Mouse (Mus musculus): ENCODE measurements around the gene H2-Aa. TPM values are rescaled to one million over a fixed set of nuclear protein-coding genes. Genes with fewer than 3 reads are reported as not detected.

The H2-Aa gene
- polyA plus RNA-seq, 1 experiment from 2014 or later, result not detected

DNA sequence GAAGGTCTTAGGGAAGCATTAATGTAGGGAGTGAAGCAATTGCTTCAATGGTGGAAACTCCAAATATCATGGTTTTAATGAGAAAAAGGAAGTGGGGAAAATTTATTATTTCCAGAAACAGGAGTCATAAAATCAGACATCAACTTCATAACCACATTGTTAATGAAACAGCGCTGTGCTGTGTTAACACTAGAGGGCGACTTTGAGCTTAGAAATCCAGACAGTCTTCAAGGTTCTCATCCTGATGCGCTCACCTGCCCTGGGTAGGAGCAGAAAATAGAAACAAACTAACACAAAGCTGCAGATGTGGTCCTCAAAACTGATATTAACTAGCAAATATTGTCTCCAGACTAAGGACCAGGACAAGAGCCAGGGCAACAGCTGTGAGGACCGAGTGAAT is 37.7 kb downstream of the H2-Aa start:
- WGBS (ENCODE audit: insufficient replicate concordance), result 24% methylated on average over 4 of the region's 4 CpGs

GRCm38 (mm10) chr17:34249361-34249760 is 38.3 kb downstream of the H2-Aa start:
- Histone ChIP-seq H3K27ac (ENCODE audit: low read depth, low read length) (no peak overlapping the region), H3K9ac (ENCODE audit: low read depth, low read length) (no peak overlapping the region), H3K4me2 (no peak overlapping the region), H3K27me3 (ENCODE audit: control insufficient read depth, insufficient read depth, low read length) (no peaks in the 10 kb centered on the region), H3K4me1 (ENCODE audit: control insufficient read depth, insufficient read depth, low read length) (no peaks in the 10 kb centered on the region), H3K36me3 (ENCODE audit: control insufficient read depth, insufficient read depth, low read length) (no peaks in the 10 kb centered on the region), H3K4me3 (ENCODE audit: low read depth, low read length) (no peak overlapping the region), H3K9me3 (replicated peaks; ENCODE audit: control insufficient read depth, low read length) (no peaks in the 10 kb centered on the region)
- ATAC-seq (replicated peaks; ENCODE audit: insufficient number of reproducible peaks, low FRiP score, low TSS enrichment), result no peak
- WGBS (ENCODE audit: insufficient replicate concordance), result 40% methylated on average over 3 of the region's 3 CpGs

More for the DNA sequence above, 37.7 kb downstream of the H2-Aa start:
- H3K4me3 ChIP-seq (ENCODE audit: low read depth, low read length), result no peak overlapping the region
- H3K27ac ChIP-seq (ENCODE audit: low read depth, low read length), result no peak overlapping the region
- no peaks in the 10 kb centered on the region for H3K4me1 ChIP-seq (ENCODE audit: control insufficient read depth, insufficient read depth, low read length)
- no peak for ATAC-seq (replicated peaks; ENCODE audit: insufficient number of reproducible peaks, low FRiP score, low TSS enrichment)
- no peaks in the 10 kb centered on the region for H3K36me3 ChIP-seq (ENCODE audit: control insufficient read depth, insufficient read depth, low read length)
- H3K27me3 ChIP-seq (ENCODE audit: control insufficient read depth, insufficient read depth, low read length), result no peaks in the 10 kb centered on the region
- H3K9me3 ChIP-seq (replicated peaks; ENCODE audit: control insufficient read depth, low read length), result no peaks in the 10 kb centered on the region
- no peak overlapping the region for H3K4me2 ChIP-seq
- no peak overlapping the region for H3K9ac ChIP-seq (ENCODE audit: low read depth, low read length)

DNA sequence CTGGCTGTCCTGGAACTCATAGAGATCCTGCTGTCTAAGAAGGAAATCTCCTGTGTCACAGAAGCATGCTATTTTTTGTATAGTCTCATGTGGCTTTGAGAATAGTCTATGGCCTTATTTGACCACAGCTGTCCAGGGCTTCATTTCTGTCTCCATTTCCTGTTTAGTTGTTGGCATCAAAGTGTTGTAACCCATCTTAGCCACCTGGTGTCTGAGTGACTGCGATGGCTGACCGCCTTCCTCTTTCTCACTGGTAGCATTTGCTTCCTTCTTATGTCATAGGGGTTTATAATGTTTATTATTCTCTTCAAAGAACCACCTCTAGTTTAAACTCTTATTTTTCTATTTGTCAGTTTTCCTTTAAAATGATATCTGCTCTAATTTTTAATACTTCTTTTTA is 38.9 kb downstream of the H2-Aa start:
- 66% methylated on average over 2 of the region's 2 CpGs for WGBS (ENCODE audit: insufficient replicate concordance)
- Histone ChIP-seq H3K36me3 (ENCODE audit: control insufficient read depth, insufficient read depth, low read length) (no peaks in the 10 kb centered on the region), H3K4me3 (ENCODE audit: low read depth, low read length) (no peak overlapping the region), H3K4me2 (no peak overlapping the region), H3K9ac (ENCODE audit: low read depth, low read length) (no peak overlapping the region), H3K27me3 (ENCODE audit: control insufficient read depth, insufficient read depth, low read length) (no peaks in the 10 kb centered on the region), H3K9me3 (replicated peaks; ENCODE audit: control insufficient read depth, low read length) (no peaks in the 10 kb centered on the region), H3K27ac (ENCODE audit: low read depth, low read length) (no peak overlapping the region), H3K4me1 (ENCODE audit: control insufficient read depth, insufficient read depth, low read length) (no peaks in the 10 kb centered on the region)
- no peak for ATAC-seq (replicated peaks; ENCODE audit: insufficient number of reproducible peaks, low FRiP score, low TSS enrichment)

DNA sequence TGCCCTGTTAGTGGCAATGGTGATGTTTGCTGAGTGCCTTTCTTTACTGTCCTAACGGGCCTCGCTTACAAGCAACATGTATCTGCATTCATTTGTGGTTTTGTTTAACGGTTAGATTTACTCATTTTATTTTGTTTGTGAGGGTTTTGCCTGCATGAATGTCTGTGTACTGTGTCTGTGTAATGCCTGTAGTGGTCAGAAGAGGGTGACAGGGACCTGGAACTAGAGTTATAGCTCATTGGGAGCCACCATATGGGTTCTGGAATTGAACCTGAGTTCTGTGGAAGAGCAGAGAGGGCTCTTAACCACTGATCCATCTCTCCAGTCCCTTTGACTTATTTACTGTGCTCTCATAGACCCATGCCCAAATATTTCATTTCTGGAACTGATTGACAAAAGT is 40.6 kb downstream of the H2-Aa start:
- Histone ChIP-seq H3K27me3 (ENCODE audit: control insufficient read depth, insufficient read depth, low read length) (peaks cover 4% of the 10 kb centered on the region; the same call in 1 of the 2 replicates), H3K4me3 (ENCODE audit: low read depth, low read length) (no peak overlapping the region), H3K9ac (ENCODE audit: low read depth, low read length) (no peak overlapping the region), H3K4me1 (ENCODE audit: control insufficient read depth, insufficient read depth, low read length) (no peaks in the 10 kb centered on the region), H3K9me3 (replicated peaks; ENCODE audit: control insufficient read depth, low read length) (0 out of 2 replicates have a peak, but pooled peaks cover 2% of the 10 kb centered on the region), H3K36me3 (ENCODE audit: control insufficient read depth, insufficient read depth, low read length) (no peaks in the 10 kb centered on the region), H3K27ac (ENCODE audit: low read depth, low read length) (no peak overlapping the region), H3K4me2 (no peak overlapping the region)
- ATAC-seq (replicated peaks; ENCODE audit: insufficient number of reproducible peaks, low FRiP score, low TSS enrichment), result no peak
- 79% methylated on average over 3 of the region's 3 CpGs for WGBS (ENCODE audit: insufficient replicate concordance)

- H3K4me3 ChIP-seq (ENCODE audit: low read depth, low read length), result no peak overlapping the region
- H3K9ac ChIP-seq (ENCODE audit: low read depth, low read length), result no peak overlapping the region
- ATAC-seq (replicated peaks; ENCODE audit: insufficient number of reproducible peaks, low FRiP score, low TSS enrichment), result no peak
- H3K27ac ChIP-seq (ENCODE audit: low read depth, low read length), result no peak overlapping the region
- 0 out of 2 replicates have a peak, but pooled peaks cover 5% of the 10 kb centered on the region for H3K9me3 ChIP-seq (replicated peaks; ENCODE audit: control insufficient read depth, low read length)
- no peaks in the 10 kb centered on the region for H3K4me1 ChIP-seq (ENCODE audit: control insufficient read depth, insufficient read depth, low read length)
- no peak overlapping the region for H3K4me2 ChIP-seq
- peaks cover 4% of the 10 kb centered on the region; the same call in 1 of the 2 replicates for H3K27me3 ChIP-seq (ENCODE audit: control insufficient read depth, insufficient read depth, low read length)
- H3K36me3 ChIP-seq (ENCODE audit: control insufficient read depth, insufficient read depth, low read length), result no peaks in the 10 kb centered on the region
- 76% methylated on average over 4 of the region's 4 CpGs for WGBS (ENCODE audit: insufficient replicate concordance)
These were observed 43.0 kb downstream of the H2-Aa start for GRCm38 (mm10) chr17:34244656-34245055.

- Histone ChIP-seq H3K36me3 (ENCODE audit: control insufficient read depth, insufficient read depth, low read length) (no peaks in the 10 kb centered on the region), H3K9ac (ENCODE audit: low read depth, low read length) (no peak overlapping the region), H3K4me1 (ENCODE audit: control insufficient read depth, insufficient read depth, low read length) (no peaks in the 10 kb centered on the region), H3K4me2 (no peak overlapping the region), H3K9me3 (replicated peaks; ENCODE audit: control insufficient read depth, low read length) (0 out of 2 replicates have a peak, but pooled peaks cover 5% of the 10 kb centered on the region), H3K4me3 (ENCODE audit: low read depth, low read length) (no peak overlapping the region), H3K27me3 (ENCODE audit: control insufficient read depth, insufficient read depth, low read length) (peaks cover 4% of the 10 kb centered on the region; the same call in 1 of the 2 replicates), H3K27ac (ENCODE audit: low read depth, low read length) (no peak overlapping the region)
- 74% methylated on average over 6 of the region's 6 CpGs for WGBS (ENCODE audit: insufficient replicate concordance)
- no peak for ATAC-seq (replicated peaks; ENCODE audit: insufficient number of reproducible peaks, low FRiP score, low TSS enrichment)
These were observed 46.7 kb downstream of the H2-Aa start for GRCm38 (mm10) chr17:34240916-34241315.

GRCm38 (mm10) chr17:34240366-34240765 is 47.3 kb downstream of the H2-Aa start:
- no peak for ATAC-seq (replicated peaks; ENCODE audit: insufficient number of reproducible peaks, low FRiP score, low TSS enrichment)
- H3K4me3 ChIP-seq (ENCODE audit: low read depth, low read length), result no peak overlapping the region
- H3K9me3 ChIP-seq (replicated peaks; ENCODE audit: control insufficient read depth, low read length), result 0 out of 2 replicates have a peak, but pooled peaks cover 5% of the 10 kb centered on the region
- WGBS (ENCODE audit: insufficient replicate concordance), result 62% methylated on average over 3 of the region's 3 CpGs
- H3K9ac ChIP-seq (ENCODE audit: low read depth, low read length), result no peak overlapping the region
- H3K27me3 ChIP-seq (ENCODE audit: control insufficient read depth, insufficient read depth, low read length), result peaks cover 4% of the 10 kb centered on the region; the same call in 1 of the 2 replicates
- no peak overlapping the region for H3K4me2 ChIP-seq
- H3K36me3 ChIP-seq (ENCODE audit: control insufficient read depth, insufficient read depth, low read length), result no peaks in the 10 kb centered on the region
- H3K27ac ChIP-seq (ENCODE audit: low read depth, low read length), result no peak overlapping the region
- no peaks in the 10 kb centered on the region for H3K4me1 ChIP-seq (ENCODE audit: control insufficient read depth, insufficient read depth, low read length)

DNA sequence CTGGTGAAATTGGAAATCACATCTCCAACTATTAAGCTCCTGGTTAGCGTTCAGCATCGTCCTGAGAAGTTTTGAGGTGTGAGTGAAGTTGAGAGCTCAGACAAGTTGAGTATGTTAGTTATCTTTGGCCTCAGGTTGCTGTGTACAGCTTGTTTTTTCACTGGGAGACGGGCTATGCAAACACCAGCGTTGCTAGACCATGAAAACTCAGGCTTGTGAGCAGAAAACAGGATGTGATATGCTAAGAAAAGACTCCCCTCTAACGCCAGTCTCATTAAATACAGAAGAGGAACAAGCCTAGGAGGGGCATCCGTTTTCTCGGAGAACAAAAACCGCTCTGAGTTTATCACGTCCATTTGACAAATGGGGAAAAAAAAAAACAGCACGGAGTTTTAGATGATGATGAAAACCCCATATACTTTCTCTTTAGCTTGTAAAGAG is 48.0 kb downstream of the H2-Aa start:
- H3K4me2 ChIP-seq, result no peak overlapping the region
- no peak for ATAC-seq (replicated peaks; ENCODE audit: insufficient number of reproducible peaks, low FRiP score, low TSS enrichment)
- H3K27ac ChIP-seq (ENCODE audit: low read depth, low read length), result no peak overlapping the region
- no peak overlapping the region for H3K4me3 ChIP-seq (ENCODE audit: low read depth, low read length)
- no peak overlapping the region for H3K9ac ChIP-seq (ENCODE audit: low read depth, low read length)
- no peaks in the 10 kb centered on the region for H3K4me1 ChIP-seq (ENCODE audit: control insufficient read depth, insufficient read depth, low read length)
- no peaks in the 10 kb centered on the region for H3K36me3 ChIP-seq (ENCODE audit: control insufficient read depth, insufficient read depth, low read length)
- peaks cover 4% of the 10 kb centered on the region; the same call in 1 of the 2 replicates for H3K27me3 ChIP-seq (ENCODE audit: control insufficient read depth, insufficient read depth, low read length)
- 63% methylated on average over 10 of the region's 10 CpGs for WGBS (ENCODE audit: insufficient replicate concordance)
- H3K9me3 ChIP-seq (replicated peaks; ENCODE audit: control insufficient read depth, low read length), result 0 out of 2 replicates have a peak, but pooled peaks cover 5% of the 10 kb centered on the region

DNA sequence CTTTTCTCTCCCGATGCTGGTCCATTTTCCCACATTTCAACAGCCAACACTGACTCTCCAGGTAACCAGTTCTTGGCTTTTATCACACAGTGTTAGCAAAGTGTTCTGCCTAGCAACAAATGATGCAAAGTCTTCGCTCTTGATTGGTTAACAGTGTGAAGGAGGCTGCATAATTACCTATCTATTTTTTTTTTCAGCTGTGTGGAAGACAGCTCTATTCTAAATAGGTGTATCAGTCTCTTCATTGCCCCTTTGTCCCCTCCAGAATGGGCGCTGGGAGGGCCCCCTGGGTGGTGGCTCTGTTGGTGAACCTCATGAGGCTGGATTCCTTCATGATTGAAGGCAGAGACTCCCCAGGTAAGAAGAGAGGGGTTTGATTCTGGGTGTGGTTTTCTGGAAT is 48.9 kb downstream of the H2-Aa start, which contains the start of gene H2-Ob:
Gene H2-Ob (plus strand): TSS at position 198 of the 400 bp plus-strand sequence.
- H3K27me3 ChIP-seq (ENCODE audit: control insufficient read depth, insufficient read depth, low read length), result peaks cover 4% of the 10 kb centered on the region; the same call in 1 of the 2 replicates
- no peaks in the 10 kb centered on the region for H3K36me3 ChIP-seq (ENCODE audit: control insufficient read depth, insufficient read depth, low read length)
- H3K4me2 ChIP-seq, result no peak within 1 kb of the TSS
- H3K9me3 ChIP-seq (replicated peaks; ENCODE audit: control insufficient read depth, low read length), result peaks cover 5% of the 10 kb centered on the region; the same call in 1 of the 2 replicates
- no peaks in the 10 kb centered on the region for H3K4me1 ChIP-seq (ENCODE audit: control insufficient read depth, insufficient read depth, low read length)
- H3K4me3 ChIP-seq (ENCODE audit: low read depth, low read length), result no peak within 1 kb of the TSS
- no peak within 1 kb of the TSS for H3K9ac ChIP-seq (ENCODE audit: low read depth, low read length)
- WGBS (ENCODE audit: insufficient replicate concordance), result 60% methylated on average over 3 of the region's 3 CpGs
- ATAC-seq (replicated peaks; ENCODE audit: insufficient number of reproducible peaks, low FRiP score, low TSS enrichment), result no peak
- no peak within 1 kb of the TSS for H3K27ac ChIP-seq (ENCODE audit: low read depth, low read length)

Measured in heart, embryonic 11.5 days (tissue).